Mouse (Mus musculus) large intestine, adult 2 months (tissue): ENCODE results near the gene Cd276. TPM values are rescaled to one million over a fixed set of nuclear protein-coding genes. Genes with fewer than 3 reads are reported as not detected.
A peak's percentile ranks its signal among the peaks of the same experiment; 100 is the strongest.

Experiments
- DNase-seq: peaks from one replicate; pipeline ENCODE4 v3.0.0-alpha.2; 2012; ENCODE audit warnings: low read depth, low spot score
- WGBS: fragments of 180-500 bp; shearing (Covaris S2); methylation state at CpG from one replicate; pipeline ENCODE4 v1.1.7; 2018; 5-methylcytosine and 5-hydroxymethylcytosine counted together
- polyA plus RNA-seq: library from polyadenylated mRNA; depleted of rRNA; stranded (reverse); fragments of >200 nt; gene quantifications from 2 replicates; pipeline ENCODE4 v1.2.3, GENCODE M21; 2012

Cd276 gene
- polyA plus RNA-seq, 1 experiment: 5.9 TPM

GRCm38 (mm10) chr9:58554056-58554907, 955 bp downstream of the Cd276 start:
- no peak for DNase-seq
- WGBS: 14% methylated on average over 23 of the region's 23 CpGs

DNA sequence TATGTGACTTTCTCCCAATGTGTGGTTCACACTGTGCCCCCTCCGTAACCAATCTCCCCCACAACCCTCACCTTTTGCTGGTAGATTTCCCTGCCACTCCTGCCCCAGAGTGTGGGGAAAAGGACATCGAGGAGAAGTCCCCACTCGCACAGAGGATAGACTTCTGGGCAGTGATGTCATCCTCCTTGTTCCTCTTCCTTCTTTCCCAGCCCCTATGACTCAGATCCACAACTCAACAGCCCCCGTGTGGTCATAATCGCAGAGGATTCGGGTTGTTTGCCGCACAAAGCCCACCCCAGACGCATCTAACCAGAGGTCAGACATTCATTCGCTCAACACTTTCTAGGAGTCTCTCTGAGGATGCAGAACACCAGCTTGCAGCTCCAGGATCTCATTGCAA, 3.2 kb downstream of the Cd276 start:
- 75% methylated on average over 9 of the region's 9 CpGs for WGBS
- DNase-seq: no peak

- 94% methylated on average over 6 of the region's 6 CpGs for WGBS
- no peak for DNase-seq
Observed at GRCm38 (mm10) chr9:58550928-58551327, 4.3 kb downstream of the Cd276 start.

GRCm38 (mm10) chr9:58549694-58550093, 5.5 kb downstream of the Cd276 start:
- 44% methylated on average over 3 of the region's 3 CpGs for whole genome bisulfite sequencing
- DNase-seq: no peak

- WGBS: 78% methylated on average over 4 of the region's 4 CpGs
- no peak for DNase-seq
Observed at GRCm38 (mm10) chr9:58548897-58549296, 6.3 kb downstream of the Cd276 start.

DNA sequence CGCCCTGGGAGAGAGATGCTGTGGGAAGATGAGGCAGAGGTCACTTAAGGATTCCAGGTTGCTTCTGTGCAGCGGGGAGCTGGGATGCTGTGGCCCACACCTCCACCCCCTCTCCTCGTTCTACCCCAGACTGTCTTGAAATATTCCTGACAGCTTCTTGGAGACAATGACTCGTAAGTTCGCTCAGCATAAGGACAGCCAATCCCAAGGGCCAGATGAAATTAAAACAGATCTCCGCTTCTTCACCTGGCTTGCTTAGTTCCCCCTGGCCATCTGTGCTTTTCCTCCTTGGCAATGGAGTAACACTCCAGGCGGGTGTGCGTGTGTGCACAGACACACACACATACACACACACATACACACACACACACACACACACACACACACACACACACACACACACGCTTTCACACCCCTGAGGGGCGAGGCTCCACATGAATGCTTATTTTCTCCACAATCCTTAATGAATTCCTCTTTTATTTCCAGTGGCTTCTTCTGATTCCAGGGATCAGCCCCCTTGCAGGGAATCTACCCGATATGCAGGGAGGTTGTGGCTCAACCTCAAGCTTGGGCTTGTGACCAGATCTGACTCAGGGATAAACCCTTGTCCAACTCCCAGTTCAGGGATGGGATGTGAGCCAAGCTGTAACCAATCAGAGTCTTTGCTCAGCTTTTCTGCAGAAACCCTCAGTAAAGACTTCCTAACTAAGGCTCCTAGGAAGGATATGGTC, 8.4 kb downstream of the Cd276 start:
- WGBS: 79% methylated on average over 11 of the region's 11 CpGs
- DNase-seq: no peak

DNA sequence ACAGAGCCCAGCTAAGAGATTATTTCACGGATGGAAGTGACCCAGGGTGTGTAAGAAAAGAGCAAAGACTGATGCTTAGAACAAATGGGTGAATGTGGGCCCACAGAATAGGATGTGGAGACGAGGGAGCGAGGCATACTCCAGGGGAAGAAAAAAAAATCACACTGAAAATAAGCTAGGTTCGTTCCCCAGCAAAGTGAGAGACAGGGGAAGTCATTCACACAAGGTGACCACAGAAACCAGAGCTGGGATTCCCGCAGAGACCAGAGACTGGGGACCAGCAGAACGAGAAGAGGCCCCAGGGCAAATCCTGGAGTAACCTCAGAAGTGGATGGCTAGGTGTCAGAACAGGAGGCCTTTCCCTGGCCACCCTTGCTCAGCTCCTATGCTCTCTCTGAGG, 9.8 kb downstream of the Cd276 start:
- 73% methylated on average over 6 of the region's 6 CpGs for WGBS
- no peak for DNase-seq

DNA sequence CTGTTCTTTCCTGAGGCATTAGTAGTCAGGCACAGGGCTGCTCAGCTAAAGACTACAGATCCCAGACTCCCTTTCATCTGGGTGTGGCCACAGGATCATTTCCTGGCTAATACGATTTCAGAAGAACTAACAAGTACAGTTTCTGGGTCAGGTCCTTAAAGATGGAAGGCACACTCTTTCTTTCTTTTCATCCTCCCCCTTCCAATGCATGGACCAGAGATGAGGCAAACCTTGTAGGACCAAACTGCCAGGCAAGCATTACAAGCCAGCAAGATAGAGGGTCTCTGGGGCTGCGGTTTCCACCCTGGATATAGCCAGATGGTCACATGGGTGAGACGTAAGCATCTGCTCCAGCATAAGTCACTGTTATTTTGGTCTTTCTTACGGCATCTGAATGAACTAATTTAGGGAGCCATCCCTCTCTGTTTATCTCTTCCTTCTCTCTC, 10.3 kb downstream of the Cd276 start:
- no peak for DNase-seq
- WGBS: 49% methylated on average over 4 of the region's 4 CpGs

DNA sequence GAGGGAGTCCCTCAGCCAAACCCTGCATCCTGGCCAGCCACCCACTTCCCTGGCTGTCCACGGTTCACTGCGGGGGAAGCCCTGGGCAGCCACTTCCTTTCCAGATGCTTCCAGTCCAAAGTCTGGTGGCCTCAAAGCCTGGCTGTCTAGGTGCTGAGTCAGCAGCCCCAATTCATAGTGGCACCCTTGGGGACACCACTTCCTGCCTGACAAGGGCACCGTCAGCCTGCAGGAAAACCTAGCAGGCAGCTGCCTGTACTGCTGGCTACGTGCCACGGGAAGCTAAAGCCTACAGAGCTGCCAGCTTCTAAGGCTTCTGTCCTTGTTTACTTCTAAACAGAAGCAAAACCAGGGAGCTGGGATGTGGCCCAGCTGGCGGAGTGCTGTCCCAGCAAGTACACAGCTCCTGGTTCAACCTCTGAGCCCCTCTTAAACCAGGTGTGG, 13.3 kb downstream of the Cd276 start:
- 3% methylated on average over 6 of the region's 6 CpGs for WGBS
- DNase-seq: peak; percentile 57

GRCm38 (mm10) chr9:58539886-58540285, 15.4 kb downstream of the Cd276 start:
- WGBS: 44% methylated on average over 5 of the region's 5 CpGs
- DNase-seq: no peak

DNA sequence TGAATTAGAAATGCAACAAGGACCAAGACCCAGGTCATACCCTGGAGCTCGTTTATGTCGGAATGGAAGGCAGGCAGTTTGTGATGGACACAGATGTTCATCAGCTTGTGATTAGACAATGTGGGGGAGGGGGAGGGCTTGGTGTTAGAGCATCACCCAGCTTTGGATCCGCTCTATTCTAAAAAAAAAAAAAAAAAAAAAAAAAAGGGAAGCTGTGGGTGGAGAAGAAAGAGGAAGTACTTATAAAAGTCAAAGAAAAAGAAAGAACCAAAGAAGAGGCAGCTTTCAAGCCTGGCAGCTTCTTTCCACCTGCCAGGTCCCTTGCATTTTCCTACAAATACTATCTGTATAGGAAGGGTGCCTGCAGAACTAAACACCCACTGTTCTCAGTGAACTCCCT, 17.5 kb downstream of the Cd276 start:
- 82% methylated on average over 3 of the region's 3 CpGs for WGBS
- no peak for DNase-seq

DNA sequence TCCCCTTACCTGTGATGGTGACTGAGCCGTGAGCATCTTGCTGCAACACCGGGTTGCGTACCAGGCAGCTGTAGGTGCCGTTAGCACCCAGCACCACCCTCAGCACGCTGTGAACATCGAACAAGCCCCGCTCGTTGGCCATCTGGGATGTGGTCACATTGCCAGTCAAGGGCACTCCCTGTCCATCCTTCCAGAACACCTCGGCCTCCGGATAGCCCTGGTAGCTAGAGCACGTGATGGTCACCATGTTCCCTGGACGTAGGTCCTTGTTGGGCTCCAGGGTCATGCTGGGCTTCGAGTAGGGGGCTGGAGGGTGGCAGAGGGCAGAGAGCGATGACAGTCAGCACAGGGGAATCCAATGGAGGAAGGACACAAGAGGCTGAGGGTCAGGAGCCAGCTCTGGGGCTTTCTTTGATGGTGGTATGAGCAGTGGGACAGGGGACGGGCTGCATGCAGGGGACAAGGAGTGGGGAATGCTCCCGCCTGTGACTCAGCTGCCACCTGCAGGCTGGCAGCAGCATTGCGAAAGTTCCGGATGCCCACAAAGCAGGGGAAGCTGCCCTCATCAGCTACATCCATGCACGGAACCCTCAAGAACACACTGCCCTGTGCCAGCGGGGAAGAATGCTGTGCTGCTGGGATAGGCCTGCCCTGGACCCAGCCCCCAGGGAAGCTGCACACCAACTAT, 19.6 kb downstream of the Cd276 start:
- DNase-seq: no peak
- WGBS: 85% methylated on average over 20 of the region's 20 CpGs

DNA sequence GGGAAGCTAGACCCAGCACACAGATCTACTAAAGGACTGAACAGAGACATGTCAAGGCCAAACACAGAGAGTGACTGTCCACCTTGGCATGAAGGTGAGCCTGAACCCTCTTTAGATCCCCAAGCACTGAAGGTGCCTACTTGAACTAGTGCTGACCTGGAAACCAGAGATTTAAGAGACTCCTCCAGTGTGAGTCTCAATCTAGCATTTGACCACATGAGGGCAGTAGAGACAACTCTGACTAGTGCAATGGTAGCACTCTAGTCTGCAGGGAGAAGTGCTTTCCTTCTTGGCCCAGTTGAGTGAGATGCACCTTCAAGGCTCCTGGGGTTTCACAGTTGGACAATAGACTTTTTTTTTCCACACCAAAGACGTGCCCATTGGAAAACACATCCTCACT, 20.5 kb downstream of the Cd276 start:
- WGBS: 30% methylated on average over 1 of the region's 1 CpGs
- DNase-seq: no peak

DNA sequence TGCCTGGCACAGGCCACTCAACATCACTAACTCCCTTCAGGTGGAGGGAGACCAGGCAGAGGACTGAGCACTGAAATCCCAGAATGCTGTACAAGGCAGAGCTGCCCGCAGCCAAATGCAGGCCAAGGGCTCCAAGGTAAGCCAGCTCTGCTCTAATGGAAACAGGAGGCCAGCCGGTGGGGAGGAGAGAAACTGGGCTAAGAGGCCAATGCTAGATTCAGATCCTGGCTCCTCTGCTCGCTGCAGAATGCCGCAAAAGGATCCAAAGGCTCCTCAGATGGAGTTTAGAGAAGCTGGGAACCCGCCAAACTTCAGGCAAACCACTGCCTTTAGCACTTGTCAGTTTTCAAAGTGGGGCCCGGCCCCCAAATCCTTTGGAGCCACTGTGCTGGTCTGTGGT, 21.9 kb downstream of the Cd276 start:
- 91% methylated on average over 6 of the region's 6 CpGs for WGBS
- no peak for DNase-seq

DNA sequence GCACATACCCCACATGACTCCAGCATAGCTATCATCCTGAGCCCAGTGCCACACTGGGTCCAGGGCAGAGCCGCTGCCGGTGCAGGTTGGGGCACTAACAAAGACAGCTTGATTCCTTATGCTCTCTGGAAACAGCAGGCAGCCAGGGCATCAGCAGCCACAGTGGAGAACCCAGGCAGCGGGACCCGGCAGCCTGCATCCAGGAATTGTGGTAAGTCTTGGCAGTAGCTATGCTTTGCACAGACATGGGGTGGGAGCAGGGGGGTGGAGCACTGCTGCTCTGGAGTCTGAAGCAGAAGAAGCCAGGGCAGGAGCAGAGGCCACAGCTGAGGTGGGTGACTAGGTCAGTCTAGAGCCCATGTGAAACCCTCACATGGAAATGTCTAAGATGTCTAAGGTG, 23.0 kb downstream of the Cd276 start:
- 86% methylated on average over 4 of the region's 4 CpGs for WGBS
- no peak for DNase-seq

GRCm38 (mm10) chr9:58530407-58530806, 24.8 kb downstream of the Cd276 start:
- WGBS: 93% methylated on average over 13 of the region's 13 CpGs
- no peak for DNase-seq

DNA sequence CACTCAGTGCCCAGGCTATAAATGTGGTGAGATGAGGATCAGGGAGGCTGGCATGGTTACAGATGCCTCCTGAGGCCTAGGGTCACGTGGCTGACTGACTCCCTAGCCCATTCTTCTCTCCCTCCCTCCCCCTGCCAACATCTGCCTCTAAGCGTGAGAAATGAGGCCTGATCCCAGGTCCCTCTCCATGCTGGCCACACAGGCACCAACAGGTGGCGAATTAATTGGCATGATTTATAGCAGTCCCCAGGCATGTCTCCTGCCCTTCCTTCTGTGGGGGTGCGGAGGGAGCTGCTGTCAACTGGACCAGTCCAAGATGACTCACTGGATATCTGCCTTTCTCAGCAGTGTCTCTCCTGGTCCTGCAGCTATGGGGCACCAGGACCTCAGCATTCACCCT, 27.4 kb downstream of the Cd276 start:
- 82% methylated on average over 4 of the region's 4 CpGs for WGBS
- no peak for DNase-seq

GRCm38 (mm10) chr9:58525108-58525507, 30.1 kb downstream of the Cd276 start:
- no peak for DNase-seq
- 88% methylated on average over 4 of the region's 4 CpGs for WGBS

GRCm38 (mm10) chr9:58521883-58522423, 33.3 kb downstream of the Cd276 start:
- 40% methylated on average over 4 of the region's 4 CpGs for WGBS
- no peak for DNase-seq
